17 mouse cellular contexts compared by ENCODE assay signal in genomic region chr2:146280221-146280920, GRCm38 (mm10). TPM values are rescaled to one million over a fixed set of nuclear protein-coding genes. Genes with fewer than 3 reads are reported as not detected.
DNase-seq lines count a peak whose midpoint lies in the region; ATAC-seq and TF ChIP-seq lines count a peak whose summit lies in the region.
"Had no signal": no experiment of that assay in that cellular context is flagged by ENCODE, and none has a peak within 500 bp of the region (broad histone marks: within the 10 kb centered on the region; RNA-seq: fewer than 3 reads in every experiment).

No protein-coding gene starts in this region.

- H3K9me3 ChIP-seq in forebrain, embryonic 11.5 days (ENCODE audit: control insufficient read depth, low read length): no peaks in the 10 kb centered on the region
- H3K9me3 ChIP-seq in hindbrain, embryonic 14.5 days (ENCODE audit: control insufficient read depth, low read length): no peaks in the 10 kb centered on the region
- H3K9me3 ChIP-seq in midbrain, postnatal 0 days (ENCODE audit: low read length): no peaks in the 10 kb centered on the region
- H3K9me3 ChIP-seq: embryonic facial prominence, embryonic 13.5 days; G1E; intestine, embryonic 15.5 days had no signal

- WGBS in forebrain, embryonic 11.5 days: 35% methylated on average over 6 of the region's 6 CpGs
- WGBS in hindbrain, embryonic 14.5 days: 21% methylated on average over 6 of the region's 6 CpGs
- WGBS in midbrain, postnatal 0 days: 27% methylated on average over 6 of the region's 6 CpGs

- no peak overlapping the region for H3K4me3 ChIP-seq in forebrain, embryonic 11.5 days (ENCODE audit: low read depth, low read length)
- no peak overlapping the region for H3K4me3 ChIP-seq in hindbrain, embryonic 14.5 days (replicated peaks; ENCODE audit: low read length)
- no peak overlapping the region for H3K4me3 ChIP-seq in midbrain, postnatal 0 days (ENCODE audit: low read depth, low read length)
- H3K4me3 ChIP-seq: embryonic facial prominence, embryonic 13.5 days; intestine, embryonic 15.5 days had no signal

- ATAC-seq in forebrain, embryonic 11.5 days (replicated peaks; ENCODE audit: low FRiP score): peak; percentile 41; the same call in 1 of the 2 replicates
- ATAC-seq in hindbrain, embryonic 14.5 days (ENCODE audit: low FRiP score): 0 out of 2 replicates have a peak, but pooled peaks have one; percentile 29
- peak; percentile 52 for ATAC-seq in midbrain, postnatal 0 days (ENCODE audit: low FRiP score)
- ATAC-seq: intestine, embryonic 15.5 days had no signal

- peak overlapping the region; percentile 54 for H3K27ac ChIP-seq in forebrain, embryonic 11.5 days (ENCODE audit: low read depth, low read length)
- H3K27ac ChIP-seq in hindbrain, embryonic 14.5 days: peak overlapping the region; percentile 79
- H3K27ac ChIP-seq in midbrain, postnatal 0 days (ENCODE audit: low read depth, low read length): peak overlapping the region; percentile 55
- H3K27ac ChIP-seq: embryonic facial prominence, embryonic 13.5 days; intestine, embryonic 15.5 days had no signal

- H3K4me2 ChIP-seq in forebrain, embryonic 11.5 days (ENCODE audit: low read depth, low read length, severe bottlenecking): no peak overlapping the region
- peak overlapping the region; percentile 40; the same call in 1 of the 2 replicates for H3K4me2 ChIP-seq in hindbrain, embryonic 14.5 days (replicated peaks)
- 0 out of 2 replicates have a peak overlapping the region, but pooled peaks have one; percentile 4 for H3K4me2 ChIP-seq in midbrain, postnatal 0 days (ENCODE audit: low read depth, low read length, poor library complexity, severe bottlenecking)
- H3K4me2 ChIP-seq: intestine, embryonic 15.5 days; liver, embryonic 11.5 days had no signal

- peaks cover 25% of the 10 kb centered on the region for H3K4me1 ChIP-seq in forebrain, embryonic 11.5 days (replicated peaks; ENCODE audit: control insufficient read depth, insufficient read depth, low read length)
- peaks cover 32% of the 10 kb centered on the region for H3K4me1 ChIP-seq in hindbrain, embryonic 14.5 days (replicated peaks; ENCODE audit: control insufficient read depth, insufficient read depth, low read length)
- H3K4me1 ChIP-seq in midbrain, postnatal 0 days (ENCODE audit: insufficient read depth, low read length): peaks cover 7% of the 10 kb centered on the region; the same call in 1 of the 2 replicates

- DNase-seq in cerebellum, postnatal 25 days: peak; percentile 18 to 32
- no peak for DNase-seq in cerebellum, postnatal 36 days
- DNase-seq in forebrain, embryonic 11.5 days (ENCODE audit: low spot score): no peak
- no peak for DNase-seq in hindbrain, embryonic 14.5 days (ENCODE audit: low spot score)
- DNase-seq in midbrain, postnatal 0 days (ENCODE audit: low spot score): peak; percentile 46
- DNase-seq in ovary, postnatal 14 days (ENCODE audit: low spot score): no peak
- DNase-seq in kidney, postnatal 14 days: no peak
- no peak for DNase-seq in layer of hippocampus, adult 9-10 months (ENCODE audit: low spot score)
- DNase-seq: heart, adult 11 months; kidney, postnatal 4 days; lung, postnatal 10 days; thymus, adult 18-20 months had no signal

- no peaks in the 10 kb centered on the region for H3K27me3 ChIP-seq in forebrain, embryonic 11.5 days (ENCODE audit: control insufficient read depth, insufficient read depth, low read length)
- no peaks in the 10 kb centered on the region for H3K27me3 ChIP-seq in hindbrain, embryonic 14.5 days (ENCODE audit: control insufficient read depth, insufficient read depth, low read length)
- H3K27me3 ChIP-seq in midbrain, postnatal 0 days (ENCODE audit: insufficient read depth, low read length): no peaks in the 10 kb centered on the region
- H3K27me3 ChIP-seq: embryonic facial prominence, embryonic 13.5 days; intestine, embryonic 15.5 days had no signal

- H3K9ac ChIP-seq in forebrain, embryonic 11.5 days (ENCODE audit: low read length): no peak overlapping the region
- 0 out of 2 replicates have a peak overlapping the region, but pooled peaks have one; percentile 9 for H3K9ac ChIP-seq in hindbrain, embryonic 14.5 days
- no peak overlapping the region for H3K9ac ChIP-seq in midbrain, postnatal 0 days (replicated peaks; ENCODE audit: low read length, poor library complexity, severe bottlenecking)
- H3K9ac ChIP-seq: embryonic facial prominence, embryonic 13.5 days; intestine, embryonic 15.5 days had no signal

- H3K36me3 ChIP-seq in forebrain, embryonic 11.5 days (ENCODE audit: control insufficient read depth, insufficient read depth, low read length): no peaks in the 10 kb centered on the region
- no peaks in the 10 kb centered on the region for H3K36me3 ChIP-seq in hindbrain, embryonic 14.5 days (replicated peaks; ENCODE audit: control insufficient read depth, insufficient read depth)
- no peaks in the 10 kb centered on the region for H3K36me3 ChIP-seq in midbrain, postnatal 0 days (ENCODE audit: insufficient read depth, low read length)
- H3K36me3 ChIP-seq: embryonic facial prominence, embryonic 13.5 days; intestine, embryonic 15.5 days had no signal

- TF ChIP-seq CTCF in midbrain, postnatal 0 days (IDR thresholded peaks at IDR 0.05): no peak

RNA-seq across cellular contexts. Expression of gene Insm1, which starts 58.6 kb away (rescaled TPM):
- 5.0 and 8.7 TPM in 2 replicates for polyA plus RNA-seq in forebrain, embryonic 11.5 days (2014; fragmentation: Nextera tagmentation; extraction: Ambion mirVana)
- 2.6 and 4.1 TPM in 2 replicates for polyA plus RNA-seq in hindbrain, embryonic 14.5 days (2014; fragmentation: Nextera tagmentation; extraction: Ambion mirVana)
- 13.9 and 20.6 TPM in 2 replicates for total RNA-seq in midbrain, postnatal 0 days (2014; rRNA removed)
- polyA plus RNA-seq in midbrain, postnatal 0 days (2015; fragmentation: Nextera tagmentation; extraction: Ambion mirVana): 1.5 and 1.9 TPM in 2 replicates
- polyA plus RNA-seq: G1E; heart, postnatal 0 days; liver, embryonic 11.5 days had no signal

Comparison
In these comparisons a context has a peak if more than half of its experiments do, and no peak if none do; other contexts are left out.
1. DNase-seq: peak in cerebellum, postnatal 25 days (2 of 2) and midbrain, postnatal 0 days (single experiment); none in cerebellum, postnatal 36 days (0 of 2), forebrain, embryonic 11.5 days (single experiment), hindbrain, embryonic 14.5 days (single experiment), ovary, postnatal 14 days (single experiment), kidney, postnatal 14 days (single experiment) and layer of hippocampus, adult 9-10 months (single experiment).
2. Peak in every context shown above with its lines, with median percentiles within 50 percentile points of each other: ATAC-seq and H3K27ac ChIP-seq.